Mouse (Mus musculus) left cerebral cortex, adult 18-20 months (tissue): ENCODE measurements around the gene Prkn. TPM values are rescaled to one million over a fixed set of nuclear protein-coding genes. Genes with fewer than 3 reads are reported as not detected.

Experiments
- DNase-seq, 2 experiments: peaks; one replicate each; pipeline ENCODE4 v3.0.0; 2021 to 2022; ENCODE audit warnings: low spot score in 2 of 2, mixed read lengths in 1 of 2
- total RNA-seq, 2 experiments: library from RNA; stranded (reverse); gene quantifications; 2 replicates each; pipeline ENCODE4 v1.2.3; 2021

Gene Prkn
- total RNA-seq, 2 experiments from 2014 or later, result 16.1 TPM

DNA sequence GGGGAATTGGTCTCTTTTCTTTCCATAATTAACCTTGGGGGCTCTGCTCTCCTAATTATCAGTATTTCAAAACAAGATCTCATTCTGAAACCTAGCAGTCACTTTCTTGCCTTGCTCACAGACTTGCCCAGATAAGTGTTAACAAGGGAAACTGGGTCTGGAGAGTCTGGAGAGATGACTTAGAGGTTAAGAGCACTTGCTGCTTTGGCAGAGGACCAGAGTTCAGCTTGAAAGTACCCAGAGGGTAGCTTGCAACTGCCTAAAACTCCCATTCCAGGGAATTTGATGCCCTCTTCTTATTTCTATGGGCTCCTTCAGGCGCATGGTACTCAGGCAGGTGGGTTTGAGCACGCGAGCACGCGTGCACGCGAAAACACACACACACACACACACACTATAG, 1223.3 kb downstream of the Prkn start:
- DNase-seq, result no peak

DNA sequence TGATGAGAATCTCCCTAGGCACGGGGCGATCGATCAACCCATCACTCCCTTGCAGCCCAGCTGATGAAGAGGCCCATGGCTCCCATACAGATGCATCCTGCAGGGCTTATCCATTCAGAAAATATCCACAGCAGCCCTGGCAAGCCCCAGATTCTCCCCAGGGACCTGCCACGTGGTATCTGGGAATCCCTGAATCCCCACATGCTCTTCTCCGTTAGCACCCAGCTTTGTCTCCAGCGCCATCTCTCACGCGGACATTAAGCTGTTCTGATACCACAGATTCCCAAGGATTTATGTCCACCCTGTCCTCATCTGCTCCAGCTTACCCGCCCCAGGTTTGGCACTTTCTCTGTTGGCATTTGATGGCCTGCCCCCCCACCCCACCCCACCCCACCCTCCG, 1225.9 kb downstream of the Prkn start:
- DNase-seq, result no peak

DNA sequence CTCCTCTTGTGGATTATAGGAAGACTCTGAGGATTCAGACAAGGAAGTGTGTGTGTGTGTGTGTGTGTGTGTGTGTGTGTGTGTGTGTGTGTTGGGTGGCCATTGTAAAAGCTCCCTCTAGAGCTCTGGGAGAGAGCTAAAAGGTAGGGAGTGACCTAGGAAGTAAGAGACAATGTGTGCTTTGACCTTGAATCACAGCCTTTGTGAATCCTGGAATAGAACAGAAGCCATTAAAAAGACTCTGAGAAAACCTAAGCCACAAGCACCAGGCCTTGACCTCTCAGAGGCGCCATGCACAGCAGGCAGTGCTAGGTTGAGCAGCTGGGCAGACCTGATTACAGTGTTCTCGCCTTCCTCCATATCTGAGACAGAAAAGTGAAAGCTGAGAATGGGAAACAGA, 1236.6 kb downstream of the Prkn start:
- DNase-seq, result no peak

DNA sequence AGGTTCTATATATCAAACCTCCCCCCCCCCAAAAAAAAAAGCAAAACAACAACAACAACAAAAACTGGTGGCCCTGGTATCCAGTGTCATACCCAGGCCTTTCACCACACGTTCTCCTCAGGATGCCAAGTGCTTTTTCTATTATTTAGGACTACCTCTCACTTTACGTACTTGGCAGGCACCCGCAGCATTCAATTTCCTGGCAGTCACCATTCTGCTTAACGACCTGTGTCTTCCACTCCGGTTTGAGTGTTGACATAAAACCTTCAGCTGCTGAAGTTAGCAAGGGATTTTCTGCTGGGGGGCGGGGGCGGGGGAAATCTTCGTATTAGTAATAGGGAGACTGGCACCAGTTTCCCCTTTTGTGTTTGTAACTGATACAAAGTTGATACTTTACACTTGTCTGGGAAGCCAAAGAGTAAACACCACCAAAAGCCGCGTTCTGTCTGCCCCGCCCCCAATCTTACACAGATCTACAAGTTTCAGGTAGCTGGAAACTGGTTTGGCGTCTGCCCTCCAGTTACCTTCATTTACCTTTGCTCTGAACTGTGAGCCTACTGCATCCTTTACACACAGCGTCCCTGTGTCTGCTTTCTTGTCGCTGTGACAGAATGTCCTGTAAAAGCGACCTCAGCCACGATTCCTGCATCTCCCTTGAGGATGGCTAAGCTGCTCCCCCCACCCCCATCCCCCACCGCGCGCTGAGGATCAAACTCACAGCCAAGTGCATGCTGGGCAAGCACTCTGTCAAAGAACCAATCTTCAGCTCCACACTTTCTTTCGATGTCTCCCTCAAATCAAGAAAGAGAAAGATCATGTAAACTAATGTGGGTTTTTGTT, 1240.7 kb downstream of the Prkn start:
- no peak for DNase-seq

DNA sequence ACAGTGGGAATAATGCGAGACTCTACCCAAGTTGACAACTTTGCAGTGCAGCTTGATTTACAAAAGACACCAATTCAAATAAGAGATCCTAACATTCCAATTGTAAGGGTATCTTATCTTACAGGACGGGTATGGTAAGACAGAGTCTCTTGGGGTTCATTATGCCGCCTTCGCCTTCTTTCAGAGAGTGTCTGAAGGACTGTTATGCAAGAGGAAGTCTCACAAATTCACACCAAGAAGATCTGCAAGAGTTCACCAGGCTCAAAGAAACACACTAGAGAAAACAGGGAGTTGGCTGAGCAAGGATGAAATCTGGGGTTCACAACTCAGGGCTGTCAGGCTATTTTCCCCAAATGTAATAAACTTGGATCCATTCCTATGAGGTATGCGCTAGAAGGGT, 1242.0 kb downstream of the Prkn start:
- DNase-seq, result peak in 1 of 2 experiments; percentile 19

DNA sequence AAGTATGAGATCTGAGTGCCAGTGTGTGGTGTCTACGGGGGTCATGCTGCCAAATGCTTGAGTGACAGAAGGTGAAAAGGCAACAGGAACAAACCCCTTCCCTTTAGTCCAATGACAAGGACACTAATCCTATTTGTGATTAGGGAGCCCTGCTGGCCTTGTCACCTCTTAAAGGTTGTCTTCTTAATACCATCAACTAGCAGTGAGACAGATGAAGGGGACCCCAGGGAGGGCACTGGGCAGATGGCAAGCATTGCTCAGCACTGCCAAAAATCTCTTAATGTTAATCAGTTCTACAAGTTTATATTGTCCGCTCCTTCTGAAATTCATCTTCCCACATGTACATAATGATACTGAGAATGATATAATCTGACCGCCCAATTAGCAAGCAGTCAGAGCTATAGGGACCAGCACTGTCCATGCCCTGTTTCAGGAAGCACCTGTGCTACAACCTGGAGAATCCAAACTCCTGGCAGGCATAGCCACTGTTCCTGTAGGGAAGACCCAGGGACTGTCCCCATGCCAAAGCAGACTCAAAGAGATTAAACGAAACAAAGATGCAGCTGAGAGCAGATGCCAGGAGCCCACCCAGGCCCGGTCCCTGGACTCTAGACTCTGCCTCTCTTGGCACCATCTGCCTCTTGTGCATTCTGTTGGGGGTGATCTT, 1250.2 kb downstream of the Prkn start:
- no peak for DNase-seq

DNA sequence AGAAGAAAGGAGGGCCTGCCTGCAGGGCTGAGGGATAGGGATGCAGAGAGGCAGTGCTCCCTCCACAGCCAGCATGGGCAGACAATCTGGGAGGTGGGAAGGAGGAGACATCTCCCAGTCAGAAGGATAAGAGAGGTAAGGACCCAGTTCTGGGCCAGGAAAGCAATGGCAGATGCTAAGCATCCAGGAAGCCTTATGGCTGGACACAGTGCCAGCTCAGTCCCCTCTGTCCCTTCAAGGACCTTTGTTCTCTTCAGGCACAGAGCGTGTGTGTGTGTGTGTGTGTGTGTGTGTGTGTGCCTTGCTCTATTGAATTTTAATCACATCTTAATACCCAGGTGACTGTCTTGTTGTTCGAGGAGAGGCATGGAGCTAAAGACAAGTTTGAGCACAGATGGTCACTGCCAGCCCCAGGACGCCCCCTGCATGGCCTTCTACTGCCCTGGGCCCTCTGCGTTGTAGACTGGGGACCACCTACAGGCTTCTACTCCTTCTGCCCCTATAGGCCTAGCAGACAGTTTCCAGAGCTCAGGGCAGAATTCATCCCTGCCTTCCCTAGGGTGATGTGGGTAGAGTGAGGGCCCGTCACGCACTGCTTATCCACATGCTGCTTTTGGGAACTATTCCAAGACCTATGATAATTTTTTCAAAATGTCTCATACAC, 1252.8 kb downstream of the Prkn start:
- DNase-seq, result no peak

DNA sequence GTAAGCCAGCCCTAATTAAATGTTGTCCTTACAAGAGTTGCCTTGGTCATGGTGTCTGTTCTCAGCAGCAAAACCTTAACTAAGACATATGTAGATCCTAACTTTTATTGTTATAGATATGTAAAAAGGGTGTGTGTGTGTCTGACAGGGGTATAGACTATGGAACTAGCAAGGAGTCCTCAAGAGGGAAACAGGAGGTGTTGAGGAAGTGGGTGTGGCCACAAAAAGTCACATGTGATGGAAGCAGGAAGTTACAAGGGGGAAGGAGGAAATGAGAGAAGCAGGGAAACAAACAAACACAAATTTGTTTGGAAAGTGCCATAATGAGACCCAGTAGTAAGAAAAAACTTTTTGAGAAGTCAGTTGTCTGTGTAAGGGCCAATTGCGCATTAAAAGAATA, 1253.8 kb downstream of the Prkn start:
- no peak for DNase-seq

DNA sequence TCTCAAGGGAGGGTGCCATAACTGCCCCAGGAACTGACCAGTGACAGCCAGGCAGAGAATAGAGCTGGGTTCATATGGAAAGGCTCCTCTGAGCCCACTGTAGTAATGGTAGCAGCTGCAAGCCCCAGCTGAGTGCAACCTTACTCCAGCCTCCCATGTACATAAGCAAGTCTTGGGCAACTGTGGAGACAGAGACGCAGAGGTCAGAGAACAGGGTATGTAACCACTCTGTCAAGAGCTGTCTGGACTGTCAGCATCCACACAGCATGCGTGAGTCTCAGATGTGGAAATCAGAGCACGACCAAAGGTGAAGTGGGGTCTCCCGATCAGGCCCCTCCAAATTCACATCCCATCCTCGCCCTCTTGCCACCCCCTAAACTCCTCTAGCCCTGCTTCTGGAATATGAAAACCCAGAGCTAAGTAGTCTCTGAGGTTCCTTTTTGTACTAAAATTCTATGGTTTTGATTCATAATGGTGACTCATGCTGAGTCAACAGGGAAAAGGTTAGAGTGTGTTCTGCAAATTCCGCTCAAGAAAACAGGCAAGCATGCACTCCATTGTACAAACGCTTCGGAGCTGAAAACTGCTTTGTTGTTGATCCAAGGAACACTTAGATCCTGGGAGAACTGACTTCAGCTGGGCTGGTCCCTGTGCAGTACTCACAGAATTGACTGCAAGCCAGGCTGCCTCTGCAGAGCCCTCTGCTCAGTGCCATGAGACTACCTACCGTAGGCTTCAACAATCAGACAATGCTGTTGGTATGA, 1254.8 kb downstream of the Prkn start:
- DNase-seq, result no peak

DNA sequence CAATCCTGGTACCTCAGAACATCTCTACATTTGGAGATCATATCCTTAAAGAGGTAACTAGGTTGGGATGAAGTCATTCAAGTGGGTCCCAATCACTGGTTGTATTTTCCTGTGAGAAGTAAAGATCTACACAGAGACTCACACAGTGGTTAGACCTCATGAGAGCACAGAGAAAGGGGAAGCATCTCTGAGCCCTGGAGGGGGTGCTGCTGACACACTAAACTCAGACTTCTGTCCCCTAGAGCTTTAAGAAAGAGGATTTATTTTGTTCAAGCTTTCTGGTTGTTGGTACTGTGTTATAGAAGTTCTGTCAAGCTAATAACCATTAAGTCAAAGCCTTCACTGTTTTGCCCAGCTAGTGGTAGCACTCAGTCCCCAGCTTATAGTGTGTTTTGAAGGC, 1259.2 kb downstream of the Prkn start:
- DNase-seq, result no peak

DNA sequence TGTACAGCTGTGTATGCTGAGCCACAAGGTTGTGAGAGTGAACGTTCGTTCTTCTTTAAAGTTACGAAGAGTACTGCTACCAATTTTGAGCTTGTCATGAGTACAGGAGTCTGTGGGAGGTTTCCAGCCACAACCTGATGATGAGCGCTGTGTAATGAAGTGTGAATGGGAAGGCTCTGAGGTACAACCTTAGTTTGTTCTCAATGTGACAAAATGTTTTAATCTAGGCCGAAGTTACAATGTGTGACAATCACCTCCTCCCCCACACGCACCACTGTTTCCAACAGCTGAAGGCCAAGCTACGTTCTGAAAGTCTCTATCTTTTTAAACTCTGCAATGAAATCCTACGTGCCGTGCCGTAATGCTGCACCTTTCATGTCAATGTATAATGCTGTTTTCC, 1262.1 kb downstream of the Prkn start:
- peak in 1 of 2 experiments; percentile 36 for DNase-seq

DNA sequence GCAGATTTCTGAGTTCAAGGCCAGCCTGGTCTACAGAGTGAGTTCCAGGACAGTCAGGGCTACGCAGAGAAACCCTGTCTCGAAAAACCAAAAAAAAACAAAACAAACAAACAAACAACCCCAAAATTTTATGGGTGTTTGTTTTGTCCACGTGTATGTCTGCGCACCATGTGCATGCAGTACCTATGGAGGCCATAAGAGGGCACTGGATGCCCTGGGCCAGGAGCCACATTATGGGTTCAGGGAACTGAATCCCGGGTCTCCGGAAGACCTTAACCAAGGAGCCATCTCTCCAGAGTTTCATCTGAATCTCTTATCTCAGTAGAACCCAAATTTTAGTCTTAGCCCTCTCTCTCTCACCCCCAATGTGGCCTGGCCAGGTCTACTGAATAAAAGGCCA, 1263.6 kb downstream of the Prkn start:
- DNase-seq, result no peak

DNA sequence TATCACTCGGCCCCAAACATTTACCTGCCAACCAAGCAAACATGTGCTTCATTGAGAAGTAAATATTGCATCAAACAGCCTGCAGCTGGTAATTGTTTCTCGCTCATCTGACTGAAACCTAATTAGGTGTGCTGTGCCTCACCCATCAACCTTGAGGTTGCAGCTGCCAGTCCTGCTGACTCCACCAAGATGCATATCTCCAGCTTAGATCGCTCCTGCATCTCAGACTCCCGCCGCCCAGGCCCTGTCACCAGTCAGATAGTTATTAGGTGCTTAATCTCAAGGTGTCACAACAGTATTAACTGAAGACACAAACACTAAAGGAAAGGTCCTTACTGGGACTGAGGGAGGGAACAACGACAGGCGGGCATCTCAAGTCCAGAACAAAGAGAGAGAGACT, 1264.1 kb downstream of the Prkn start:
- no peak for DNase-seq

DNA sequence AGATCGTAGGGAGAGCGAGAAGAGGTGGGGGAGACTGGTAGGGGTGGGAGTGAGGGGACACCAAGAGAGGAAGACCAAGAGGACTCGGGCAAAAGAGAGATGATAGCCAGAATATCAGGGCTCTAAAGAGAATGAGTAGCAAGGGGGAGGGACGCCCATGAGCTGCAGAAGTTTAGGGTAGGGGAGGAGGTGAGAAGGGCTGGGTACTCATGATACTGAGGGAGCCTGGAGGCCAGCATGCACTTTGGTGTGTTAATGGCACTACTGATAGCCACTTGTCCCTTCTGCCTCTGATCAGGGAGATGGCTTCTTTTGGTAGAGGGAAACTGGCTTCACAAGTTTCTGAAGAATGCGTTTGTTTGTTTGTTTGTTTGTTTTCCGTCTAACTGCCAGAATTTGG, 1264.5 kb downstream of the Prkn start:
- no peak for DNase-seq

DNA sequence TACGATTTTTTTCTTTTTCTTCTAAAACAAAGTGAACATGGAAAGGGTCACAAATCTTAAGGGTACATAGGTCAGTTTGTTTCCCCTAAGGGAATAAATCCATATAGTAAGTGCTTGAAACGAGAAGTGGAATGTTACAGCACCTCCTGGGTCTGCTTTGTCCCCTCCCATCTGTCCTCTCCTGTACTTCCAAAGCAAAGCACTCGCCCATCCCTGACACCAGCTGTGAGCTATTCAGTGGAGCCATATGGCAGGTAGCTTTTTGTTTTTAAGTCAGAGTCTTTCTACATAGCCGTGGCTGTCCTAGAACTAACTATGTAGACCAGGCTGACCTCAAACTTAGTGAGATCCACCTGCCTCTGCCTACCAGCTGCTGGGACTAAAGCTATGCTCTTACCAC, 1266.1 kb downstream of the Prkn start:
- DNase-seq, result no peak

Other genes starting within 250 kb of the Prkn start
- 10 to 100 TPM; 19.6 to 21.9 TPM for gene Pacrg, start 73 bp upstream of the Prkn start, total RNA-seq